Mouse (Mus musculus) B cell, adult 2 months (primary cell): ENCODE measurements around the gene Erich3.
"Not testable (repeated sequence)": the region's sequence is repeated elsewhere in the genome, so short reads cannot be mapped to it uniquely, and the experiment has no call there.

Experiments used
- DNase-seq, 2 experiments: peaks; one replicate each; pipeline ENCODE4 v3.0.0; 2022

Gene Erich3

DNA sequence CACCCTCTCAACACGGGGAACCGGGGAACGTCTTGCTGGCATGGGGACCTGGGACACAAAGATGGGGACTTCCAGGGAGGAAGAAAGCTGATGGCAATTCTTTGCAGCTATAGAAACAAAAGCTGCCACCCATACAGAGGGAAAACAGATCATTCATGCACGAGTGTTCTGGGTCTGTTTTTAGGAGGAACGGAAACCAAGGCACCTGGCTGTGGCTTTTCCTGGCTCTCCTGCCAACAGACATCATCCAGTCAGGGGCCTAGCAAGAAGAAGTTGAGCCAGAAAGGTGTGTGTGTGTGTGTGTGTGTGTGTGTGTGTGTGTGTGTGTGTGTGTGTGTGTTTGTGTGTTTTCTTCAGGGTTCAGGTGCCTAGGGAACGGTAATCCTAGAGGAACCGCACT lies at the start of gene Erich3:
TSS of gene Erich3 (plus strand) at position 315 of the 400 bp plus-strand sequence.
- DNase-seq: no peak

DNA sequence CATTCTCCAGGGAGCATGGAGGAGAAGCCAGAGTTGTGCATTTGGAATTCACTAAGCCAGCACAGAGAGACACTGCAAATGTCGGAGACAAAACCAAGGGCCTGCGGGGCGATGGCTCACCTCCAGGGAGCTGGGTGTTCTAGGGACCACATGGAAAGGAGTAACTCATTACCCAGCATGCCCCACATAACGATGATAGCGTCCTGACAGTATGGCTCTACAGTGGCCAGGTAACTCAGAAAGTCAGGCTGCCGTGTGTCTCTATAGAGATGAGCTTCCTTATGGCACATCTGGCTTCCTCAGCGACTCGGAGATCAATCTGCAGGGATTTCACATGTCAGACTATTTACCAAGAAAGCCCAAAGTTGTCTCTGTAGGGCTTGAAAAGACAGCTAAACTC lies 48.9 kb upstream of the Erich3 start:
- no peak for DNase-seq

DNA sequence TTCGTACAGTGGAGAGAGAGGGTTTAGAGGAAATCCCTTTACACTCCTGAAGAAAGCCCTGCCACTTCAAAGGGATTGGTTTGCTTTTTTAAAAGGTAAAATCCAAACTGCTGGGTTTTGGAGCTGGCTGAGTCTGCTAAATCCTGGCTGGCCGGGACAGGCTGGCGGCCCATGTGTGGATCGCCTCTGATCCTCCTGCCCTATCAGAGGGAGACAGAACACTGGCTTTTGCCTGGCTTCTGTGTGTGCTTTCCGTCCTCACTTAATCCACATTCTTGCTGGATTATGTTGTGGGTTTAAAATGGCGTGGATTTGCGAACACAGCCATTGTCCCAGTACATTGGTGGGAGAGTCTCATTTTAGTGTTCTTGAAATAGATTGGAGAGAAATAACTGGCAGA lies 48.4 kb upstream of the Erich3 start:
- no peak for DNase-seq

DNA sequence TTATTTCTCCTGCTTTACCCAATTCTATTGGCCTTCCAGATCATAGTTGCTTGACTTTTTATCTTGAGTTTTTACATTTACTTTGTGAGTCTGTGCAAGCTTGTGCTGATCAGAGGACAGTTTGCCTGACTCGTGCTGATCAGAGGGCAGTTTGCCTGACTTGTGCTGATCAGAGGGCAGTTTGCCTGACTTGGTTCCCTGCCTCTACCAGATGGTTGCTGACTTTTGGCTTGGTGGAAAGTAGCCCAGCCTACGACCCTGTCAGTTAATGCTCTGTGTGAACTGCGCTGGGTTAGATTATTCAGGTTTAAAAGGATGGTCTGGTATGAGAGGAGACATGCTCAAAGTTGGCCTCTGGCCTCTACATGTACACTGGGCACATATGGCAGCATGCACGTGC lies 47.6 kb upstream of the Erich3 start:
- no peak for DNase-seq

DNA sequence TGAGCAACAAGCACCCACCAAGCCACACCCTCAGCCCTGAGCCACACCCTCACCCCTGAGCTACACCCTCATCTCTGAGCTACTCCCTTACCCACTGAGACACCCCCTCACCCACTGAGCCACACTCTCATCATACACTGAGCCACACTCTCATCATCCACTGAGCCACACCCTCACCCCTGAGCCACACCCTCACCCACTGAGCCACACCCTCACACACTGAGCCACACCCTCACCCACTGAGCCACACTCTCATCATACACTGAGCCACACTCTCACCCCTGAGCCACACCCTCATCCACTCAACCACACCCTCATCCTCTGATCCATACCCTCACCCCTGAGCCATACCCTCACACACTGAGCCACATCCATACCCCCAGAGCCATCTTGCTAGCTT lies 35.4 kb upstream of the Erich3 start:
- DNase-seq: no peak

DNA sequence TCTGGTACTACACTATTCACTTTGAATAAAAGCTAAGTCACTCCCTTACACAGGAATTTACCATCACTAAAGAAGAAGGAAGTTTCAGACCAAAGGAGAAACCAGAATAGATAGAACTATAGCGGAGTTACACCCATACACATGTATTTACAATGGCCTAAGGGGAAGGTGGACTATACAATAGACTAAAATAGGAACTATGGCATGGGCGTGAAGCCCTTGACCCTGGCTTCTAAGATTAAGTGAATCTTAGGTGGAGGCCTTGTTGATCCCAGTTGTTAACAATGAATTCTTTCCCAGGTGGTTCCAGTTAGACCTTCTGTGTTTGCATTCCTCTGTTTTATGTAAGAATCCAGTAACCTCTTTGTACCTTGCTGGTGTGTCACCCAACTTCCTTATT lies 32.4 kb upstream of the Erich3 start:
- not testable (repeated sequence) for DNase-seq

DNA sequence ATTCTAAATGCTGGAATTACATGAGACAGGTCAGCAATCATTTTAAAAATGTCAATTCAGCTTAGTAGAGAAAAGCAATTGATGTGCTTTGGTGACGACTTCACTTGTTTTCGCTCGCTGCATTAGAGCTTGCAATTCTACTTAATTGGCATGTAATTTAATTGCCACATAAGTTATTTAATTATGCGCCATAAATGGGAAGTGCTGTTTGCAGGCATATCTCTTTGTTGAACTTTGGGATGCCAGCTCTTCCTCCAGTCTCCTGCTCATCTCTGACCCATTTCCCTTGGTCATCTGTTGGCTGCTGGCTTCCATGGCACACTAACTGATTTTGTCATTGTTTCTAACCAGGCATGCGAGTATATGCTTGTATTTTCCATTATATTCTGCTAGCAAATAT lies 30.6 kb upstream of the Erich3 start:
- DNase-seq: no peak

DNA sequence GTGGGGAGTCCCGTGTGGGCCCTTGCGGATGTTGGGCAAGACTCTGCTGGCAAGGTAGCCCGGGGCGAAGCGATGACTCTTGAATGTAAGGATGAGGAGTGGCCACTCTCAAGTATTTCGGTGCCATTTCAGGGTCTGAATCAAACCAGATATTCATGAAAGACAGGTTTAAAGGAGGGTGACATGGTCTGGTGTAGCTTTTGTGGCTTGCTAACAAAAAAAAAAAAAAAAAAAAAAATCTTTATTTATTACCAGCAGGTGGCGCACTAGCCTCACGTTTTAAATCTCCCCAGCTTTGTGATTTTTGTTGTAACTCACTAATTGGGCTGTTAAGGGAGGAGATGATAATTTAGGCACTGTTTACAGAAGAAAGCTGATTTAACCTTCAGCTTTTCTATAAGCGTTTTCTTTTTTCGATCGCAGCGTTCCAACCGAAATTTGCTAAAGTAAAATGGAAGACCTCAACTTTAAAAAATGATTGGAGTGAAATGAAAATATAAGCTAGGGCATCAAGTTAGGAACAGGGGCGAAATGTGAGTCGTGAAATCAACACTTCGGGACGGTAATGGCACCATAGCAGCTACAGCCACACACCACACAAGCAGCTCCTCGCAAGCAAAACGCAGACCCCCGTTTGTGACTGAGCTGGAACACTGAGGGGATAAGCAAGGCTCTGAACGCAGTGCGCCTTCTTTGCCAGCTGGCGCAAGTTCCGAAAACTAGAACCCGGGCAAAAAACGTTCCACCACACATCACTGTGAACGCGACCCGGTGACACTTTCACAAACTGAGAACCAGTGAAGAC lies 16.8 kb upstream of the Erich3 start:
- peak; percentile 1 to 2 for DNase-seq

DNA sequence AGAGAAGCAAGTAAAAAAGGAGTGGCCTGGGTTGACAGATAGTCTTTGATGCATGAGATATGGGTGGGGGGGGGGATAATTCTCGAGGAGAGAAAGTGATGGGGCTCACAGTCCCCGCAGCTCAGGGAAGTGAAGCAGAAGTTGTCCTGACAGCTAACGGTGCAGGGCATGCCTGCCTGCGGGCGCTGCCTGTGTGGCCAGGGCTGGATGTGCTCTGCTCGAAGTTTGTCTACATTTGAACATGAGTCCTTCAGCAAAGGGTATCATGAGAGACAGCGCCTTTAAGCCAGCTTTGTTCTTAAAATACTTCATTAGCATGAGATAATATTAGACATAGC lies 16.2 kb upstream of the Erich3 start:
- no peak for DNase-seq

DNA sequence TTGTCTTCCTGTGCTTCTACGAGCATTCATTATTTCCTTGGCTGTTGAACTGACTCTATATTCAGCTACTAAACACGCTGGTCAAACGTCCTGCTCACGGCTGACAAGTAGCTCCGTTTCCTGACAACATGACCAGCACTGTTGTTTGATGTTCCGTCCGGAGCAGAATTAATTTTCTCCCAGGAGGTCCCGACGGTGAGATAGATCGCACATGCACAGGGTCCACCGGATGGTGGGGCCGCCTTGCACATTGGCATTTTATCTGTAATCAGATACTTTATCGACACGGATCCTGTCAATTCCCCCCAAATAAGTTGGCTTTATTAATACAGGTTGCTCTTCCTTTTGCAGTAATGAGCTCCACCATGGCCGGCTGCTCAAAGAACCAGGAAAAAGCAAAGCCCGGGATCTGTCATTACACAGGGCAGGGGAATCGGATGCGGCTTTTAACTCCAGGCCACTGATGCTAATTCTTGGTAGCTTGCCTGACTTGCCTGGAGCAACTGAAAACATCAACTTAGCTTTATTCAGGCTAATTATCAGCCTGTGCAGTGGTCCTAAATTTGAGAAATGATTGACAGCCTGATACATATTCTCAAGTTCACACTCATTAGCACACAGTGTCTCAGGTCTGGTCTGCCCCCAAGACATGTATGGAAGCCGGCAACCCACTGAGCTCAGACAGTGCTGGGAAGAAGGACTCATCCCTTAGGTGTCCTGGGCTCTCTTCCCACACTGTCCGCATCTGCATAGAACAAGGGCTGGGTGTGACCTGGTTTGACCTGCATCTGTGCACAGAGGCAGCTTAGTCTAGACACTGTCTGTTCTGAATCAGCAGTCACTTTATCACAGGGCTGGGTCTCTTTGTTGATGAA lies 14.0 kb upstream of the Erich3 start:
- no peak for DNase-seq

DNA sequence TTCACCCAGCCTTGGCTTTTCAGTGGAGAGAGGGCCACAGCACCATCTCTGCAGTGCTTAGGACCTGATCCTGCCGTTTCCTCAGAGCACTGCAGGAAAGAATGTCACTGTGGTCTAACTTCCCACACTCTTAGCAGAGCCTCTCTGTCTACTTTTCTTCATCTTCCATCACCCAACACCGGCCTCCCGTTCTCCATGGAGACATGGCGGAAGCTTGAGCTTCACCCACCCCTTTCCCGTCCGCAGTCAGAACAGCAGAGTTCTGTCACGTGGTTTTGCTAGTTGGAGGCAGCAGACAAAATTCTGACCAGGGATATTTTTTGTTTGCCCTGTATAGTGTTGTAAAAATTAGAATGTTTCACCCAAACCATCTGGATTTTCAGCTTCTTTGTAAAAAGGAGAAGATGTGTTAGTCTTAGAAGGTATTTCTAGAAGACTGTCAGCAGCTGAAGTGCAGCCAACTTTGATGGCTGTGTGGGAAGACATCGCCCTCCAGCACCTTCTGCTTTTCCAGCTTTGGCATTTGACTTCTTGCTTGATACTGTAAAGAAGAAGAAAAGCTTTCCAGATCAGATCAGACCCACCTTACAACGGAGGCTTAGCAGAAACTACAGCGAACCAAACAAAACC lies 12.4 kb upstream of the Erich3 start:
- DNase-seq: no peak

DNA sequence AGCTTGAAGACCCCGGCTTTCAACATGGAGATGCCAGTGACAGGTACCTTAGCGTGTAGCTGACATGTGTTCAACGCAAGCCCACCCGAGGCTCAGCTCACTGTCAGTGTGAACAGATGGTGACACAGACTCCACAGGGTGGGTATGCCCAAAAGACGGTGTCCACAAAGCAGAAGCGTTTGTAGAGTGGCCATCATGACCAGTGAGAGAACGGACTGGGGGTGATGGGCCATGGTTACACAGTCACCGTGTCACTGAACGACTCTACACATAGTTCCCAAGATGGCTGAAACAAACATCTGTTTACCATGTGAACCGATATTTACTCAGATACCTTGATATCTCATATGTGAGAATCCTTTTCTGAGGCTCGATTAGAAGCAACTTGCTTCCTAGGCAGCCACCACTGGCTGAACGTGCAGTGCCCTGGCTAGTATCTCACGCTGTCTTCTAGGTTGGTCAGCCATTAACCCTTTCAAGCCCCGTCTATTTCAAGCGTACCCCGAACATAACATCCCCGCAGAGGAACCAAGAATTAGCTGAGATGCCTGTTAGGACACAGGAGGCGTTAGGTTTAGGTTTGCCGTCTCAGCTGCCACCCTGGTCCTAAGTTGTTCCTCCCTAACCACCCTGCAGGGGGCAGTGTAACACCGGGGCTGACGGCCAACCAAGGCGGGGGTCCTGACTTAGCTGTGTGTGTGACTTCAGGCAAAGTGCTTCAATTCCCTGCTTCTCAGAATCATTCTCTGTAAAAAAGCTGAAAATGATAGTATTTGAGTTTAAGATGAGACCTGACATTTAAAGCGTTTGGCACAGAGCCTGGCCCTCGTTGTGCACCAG lies 10.9 kb upstream of the Erich3 start:
- peak in 1 of 2 experiments; percentile 4 for DNase-seq

DNA sequence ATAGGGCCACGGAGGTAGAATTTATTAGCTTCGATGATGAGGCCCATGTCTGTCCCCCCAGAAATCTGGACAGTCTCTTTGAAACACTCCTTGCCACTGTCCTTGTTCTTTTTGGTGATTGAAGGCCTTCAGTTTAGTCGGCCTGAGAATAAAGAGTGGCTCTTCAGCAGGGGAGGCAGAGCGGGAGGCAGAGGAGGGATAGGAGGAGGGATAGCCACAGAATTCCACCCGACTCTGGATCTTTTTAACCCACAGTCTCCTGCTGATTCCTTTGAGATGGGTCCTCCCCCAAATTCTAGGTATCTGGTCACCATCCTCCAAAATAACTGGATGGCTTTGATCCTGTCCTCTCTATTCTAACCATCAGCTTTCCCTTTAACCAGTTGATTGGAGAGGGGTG lies 10.2 kb upstream of the Erich3 start:
- DNase-seq: no peak

DNA sequence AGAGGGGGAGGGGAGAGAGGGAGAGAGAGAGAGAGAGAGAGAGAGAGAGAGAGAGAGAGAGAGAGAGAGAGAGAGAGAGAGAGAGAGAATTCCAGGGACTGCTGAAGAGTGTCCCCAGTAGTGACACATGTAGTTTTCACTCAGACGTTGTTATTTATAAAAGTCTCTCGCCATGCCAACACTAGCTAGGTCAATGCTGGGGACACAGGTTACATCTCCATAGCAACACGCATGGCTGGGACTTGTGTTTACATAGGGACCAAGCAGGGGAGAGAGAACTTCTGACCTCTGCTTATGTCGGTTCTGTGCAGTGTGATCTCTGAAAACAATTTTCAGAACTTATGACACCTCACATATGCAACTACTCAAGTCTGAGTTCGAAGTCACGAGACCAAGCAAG lies 9.4 kb upstream of the Erich3 start:
- DNase-seq: no peak

DNA sequence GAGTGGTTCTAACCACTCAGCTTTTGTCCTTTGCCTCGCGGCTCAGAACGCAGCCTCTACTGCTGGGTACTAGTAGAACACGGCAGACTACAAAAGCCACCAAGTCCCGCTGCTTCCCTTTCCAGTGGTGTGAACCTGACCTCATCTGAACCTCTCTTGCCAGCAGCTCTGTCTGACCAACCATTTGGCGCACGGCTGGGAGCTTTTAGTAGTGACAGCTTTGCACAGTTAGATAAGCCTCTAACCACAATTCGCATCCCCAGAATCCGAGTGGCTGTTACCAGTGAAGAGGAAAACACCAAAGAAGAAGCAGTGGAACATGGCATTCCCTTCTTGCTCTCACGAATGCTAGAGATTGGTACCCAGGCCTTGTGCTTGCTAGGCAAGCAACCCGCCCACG lies 8.8 kb upstream of the Erich3 start:
- DNase-seq: no peak

DNA sequence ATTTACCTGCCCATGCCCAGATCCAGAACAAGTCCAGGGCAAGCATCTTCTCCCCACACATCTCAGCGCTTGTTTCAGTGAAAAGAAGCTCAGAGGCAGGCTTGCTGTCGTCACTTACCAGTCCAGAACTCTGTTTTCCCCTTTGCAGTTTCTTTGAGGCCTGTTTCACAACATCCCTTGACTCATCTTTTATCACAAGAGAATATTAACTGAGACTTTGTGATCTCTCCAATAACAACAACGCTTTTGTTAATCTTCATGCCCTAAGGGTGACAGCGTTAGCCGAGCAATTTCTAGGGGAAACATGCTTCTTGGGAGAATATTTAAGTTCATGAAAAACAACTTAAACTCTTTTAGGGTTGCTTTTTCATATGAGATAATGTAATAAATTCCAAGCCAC lies 7.9 kb upstream of the Erich3 start:
- no peak for DNase-seq

DNA sequence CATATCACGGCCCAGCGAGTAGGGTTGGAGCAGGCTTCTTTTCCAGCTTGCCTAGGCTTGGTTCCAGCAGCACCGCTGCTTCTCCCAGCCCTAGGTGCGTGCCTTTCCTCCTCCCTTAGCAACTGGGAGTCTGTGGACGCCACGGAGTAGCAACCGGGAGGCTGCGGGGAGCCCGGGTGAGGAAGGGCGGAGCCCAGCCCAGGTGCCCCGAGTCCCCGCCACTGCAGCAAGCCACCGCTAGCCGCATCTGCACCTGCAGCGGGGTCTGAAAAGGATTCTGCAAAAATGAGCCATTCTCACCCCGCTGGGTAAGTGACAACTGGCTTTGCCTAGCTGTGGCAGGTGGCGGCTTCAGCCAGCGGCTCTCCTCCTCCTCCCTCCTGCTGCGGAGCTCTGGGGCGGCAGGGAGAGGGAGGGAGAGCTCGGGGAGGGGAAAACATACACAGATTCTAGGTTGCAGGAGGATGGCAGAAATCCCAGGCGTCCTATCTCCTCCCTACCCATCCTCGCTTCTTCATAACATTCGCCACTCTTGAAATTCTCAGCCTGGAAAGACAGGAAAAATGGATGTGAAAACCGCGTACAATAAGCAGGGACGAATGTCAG lies 420 bp downstream of the Erich3 start:
- no peak for DNase-seq

DNA sequence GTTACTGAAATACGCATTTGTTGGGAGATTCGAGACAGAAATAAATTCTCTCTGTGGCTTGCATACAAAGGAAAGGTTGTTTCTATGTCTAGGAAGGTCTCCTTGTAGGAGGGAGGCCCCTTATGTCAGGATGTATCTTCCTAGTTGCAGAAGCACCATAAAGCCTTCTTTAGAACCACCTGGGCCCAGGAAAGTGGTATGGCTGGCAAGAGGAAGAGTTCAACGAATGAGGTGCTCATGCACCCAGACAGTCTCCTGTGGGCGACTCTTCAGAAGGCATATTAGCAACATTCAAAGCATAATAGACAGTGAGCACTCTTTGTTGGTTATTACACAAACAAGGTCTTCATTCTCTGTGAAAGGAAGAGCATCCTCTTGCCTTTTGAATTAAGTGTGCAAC lies 977 bp downstream of the Erich3 start:
- no peak for DNase-seq

DNA sequence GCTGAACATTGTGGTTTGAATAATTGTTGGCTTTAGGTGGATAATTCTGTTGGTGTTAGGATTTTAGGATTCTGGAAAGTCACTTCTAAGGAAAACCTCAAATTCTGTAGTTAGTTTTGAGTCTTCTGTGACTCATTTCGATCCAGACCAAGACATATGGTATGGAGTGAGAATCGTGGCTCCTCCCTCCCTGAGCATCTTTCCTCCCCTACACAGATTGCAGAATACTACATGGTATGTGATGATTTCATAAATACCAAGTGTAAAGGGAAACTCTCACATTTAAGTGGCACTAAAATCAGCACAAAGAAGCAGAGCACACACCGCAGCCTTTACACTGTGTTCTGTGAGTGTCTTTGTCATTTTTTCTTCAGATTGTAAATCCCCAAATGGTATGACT lies 4.8 kb downstream of the Erich3 start:
- DNase-seq: no peak

DNA sequence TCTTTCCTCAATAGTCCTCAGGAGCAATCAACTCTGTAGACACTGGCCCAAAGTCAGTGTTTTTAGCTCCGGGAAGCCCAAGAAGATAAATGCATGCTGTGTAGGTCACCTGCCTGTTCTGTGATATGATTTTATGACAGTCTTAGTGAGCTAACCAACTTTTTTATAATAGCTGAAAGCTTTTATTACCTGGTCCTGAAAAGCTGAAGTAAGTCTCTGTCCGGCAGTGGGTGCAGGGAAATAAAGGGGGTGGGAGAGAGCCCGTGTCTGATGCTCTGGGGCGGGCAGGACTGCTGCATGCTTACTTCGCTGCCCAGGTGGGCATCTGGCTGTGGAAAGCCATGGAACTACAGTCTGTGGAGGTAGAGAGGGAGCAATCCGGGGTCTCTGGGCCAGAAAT lies 6.9 kb downstream of the Erich3 start:
- DNase-seq: no peak

DNA sequence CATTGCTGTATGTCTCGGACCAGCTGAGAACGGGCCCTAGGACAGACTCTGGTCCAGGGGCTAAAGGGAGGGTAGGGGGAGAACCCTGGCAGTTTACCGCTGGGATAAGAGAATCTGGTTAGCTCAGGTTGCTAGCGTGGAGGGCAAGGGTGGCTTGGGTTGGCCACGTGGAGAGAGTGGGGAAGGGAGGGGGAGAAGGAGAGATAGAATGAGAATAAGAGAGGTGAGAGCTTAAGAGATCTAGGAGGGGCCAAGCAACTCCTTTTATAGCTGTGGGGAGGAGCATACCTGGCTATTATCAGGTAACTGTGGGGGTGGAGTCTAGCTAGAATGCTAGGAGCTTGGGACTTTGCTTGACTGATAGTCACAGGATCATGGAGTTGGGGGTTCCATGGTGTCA lies 7.4 kb downstream of the Erich3 start:
- no peak for DNase-seq

DNA sequence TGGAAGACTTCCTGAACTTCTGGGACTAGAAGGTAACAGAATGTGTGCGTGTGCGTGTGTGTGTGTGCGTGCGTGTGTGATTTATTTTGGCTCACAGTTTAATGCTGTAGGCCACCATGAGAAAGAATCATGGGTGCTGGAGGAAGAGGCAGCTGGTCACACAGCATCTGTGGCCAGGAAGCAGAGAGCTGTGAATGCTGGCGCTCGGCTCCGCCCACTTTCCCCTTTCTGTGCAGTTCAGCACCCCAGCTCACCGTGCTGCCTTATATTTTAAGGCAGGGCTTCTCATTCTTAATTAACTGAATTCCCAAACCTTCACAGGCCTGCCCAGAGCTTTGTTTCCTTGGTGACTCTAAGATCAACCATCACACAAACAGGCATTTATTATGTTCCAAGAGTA lies 9.7 kb downstream of the Erich3 start:
- DNase-seq: no peak

DNA sequence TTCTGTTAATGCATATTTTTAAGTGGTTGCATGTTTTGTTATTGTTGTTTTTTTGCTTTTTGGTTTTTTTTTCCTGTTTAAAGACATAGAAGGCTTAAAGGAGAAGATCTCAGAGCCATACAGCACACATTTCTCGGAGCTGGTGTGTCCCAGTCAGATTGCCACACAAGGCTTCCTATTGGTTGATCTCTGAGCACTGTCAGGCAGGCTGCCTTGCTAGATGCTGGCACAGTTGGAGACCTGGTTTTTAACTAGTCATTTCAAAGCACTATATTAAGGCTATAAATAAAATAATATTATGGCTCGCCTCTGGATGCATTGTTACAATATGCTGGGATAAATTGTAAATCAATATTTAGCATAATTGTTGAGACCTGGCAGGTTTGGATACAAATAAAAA lies 18.9 kb downstream of the Erich3 start:
- no peak for DNase-seq
